Mouse (Mus musculus): Measurements from ENCODE around the gene Meis1.

GRCm38 (mm10) chr11:18850772-18851171 lies 168.0 kb downstream of the Meis1 start:
- no peak for TF ChIP-seq POLR2A (IDR thresholded peaks at IDR 0.05; ENCODE audit: low read depth, low read length)
- TF ChIP-seq CTCF (IDR thresholded peaks at IDR 0.05; ENCODE audit: extremely low read depth, insufficient read depth, insufficient read length, insufficient replicate concordance), result no peak
